Mouse (Mus musculus) forebrain, embryonic 14.5 days (tissue): ENCODE results near the gene Iffo1. TPM values are rescaled to one million over a fixed set of nuclear protein-coding genes. Genes with fewer than 3 reads are reported as not detected.

Source experiments
- ATAC-seq: fragments of 200-750 bp; cut with Nextera tagmentation; 2 replicates; pipeline ENCODE4 v1.8.0; 2017; ENCODE audit warnings: mild to moderate bottlenecking, moderate library complexity
- DNase-seq: peaks from one replicate; pipeline ENCODE4 v3.0.0-alpha.2; 2015; ENCODE audit warnings: low spot score
- H3K27ac ChIP-seq: fragments of 300-500 bp; sonication (generic); 2 replicates; pipeline ENCODE4 v1.5.1; 2014; ENCODE audit warnings: low read depth, mild to moderate bottlenecking, control low read depth, low read length, moderate library complexity
- H3K27me3 ChIP-seq: fragments of 300-500 bp; sonication (generic); replicated peaks from 2 replicates; pipeline ENCODE4 v1.6.1; 2014; ENCODE audit warnings: low read length, control low read depth, mixed read lengths; ENCODE audit not compliant: control insufficient read depth, insufficient read depth
- H3K36me3 ChIP-seq: fragments of 300-500 bp; sonication (generic); 2 replicates; pipeline ENCODE4 v1.6.1; 2014; ENCODE audit warnings: low read length, control low read depth; ENCODE audit not compliant: control insufficient read depth, insufficient read depth
- H3K4me1 ChIP-seq: fragments of 300-500 bp; sonication (generic); 2 replicates; pipeline ENCODE4 v1.6.1; 2014; ENCODE audit warnings: antibody characterized with exemption, low read length, control low read depth; ENCODE audit not compliant: control insufficient read depth, insufficient read depth
- H3K4me2 ChIP-seq: fragments of 300-500 bp; sonication (generic); 2 replicates; pipeline ENCODE4 v1.6.1; 2014; ENCODE audit warnings: mild to moderate bottlenecking, control low read depth, low read length
- H3K4me3 ChIP-seq: fragments of 300-500 bp; sonication (generic); 2 replicates; pipeline ENCODE4 v1.5.1; 2014; ENCODE audit warnings: low read depth, low read length, control low read depth
- H3K9ac ChIP-seq: fragments of 300-500 bp; sonication (generic); 2 replicates; pipeline ENCODE4 v1.6.1; 2014; ENCODE audit warnings: mild to moderate bottlenecking, low read length, control low read depth, moderate library complexity
- H3K9me3 ChIP-seq: fragments of 300-500 bp; sonication (generic); replicated peaks from 2 replicates; pipeline ENCODE4 v1.6.1; 2016; ENCODE audit warnings: low read length, control low read depth, mixed read lengths; ENCODE audit not compliant: control insufficient read depth
- whole genome bisulfite sequencing: fragments of 180-500 bp; shearing (Covaris S2); extraction: QIAGEN DNeasy Blood & Tissue Kit; methylation state at CpG from one replicate; pipeline ENCODE4 v1.1.7; 2014; 5-methylcytosine and 5-hydroxymethylcytosine counted together
- polyA plus RNA-seq: library from polyadenylated mRNA; unstranded; fragments of >200 nt; fragmentation: Nextera tagmentation; extraction: Ambion mirVana; gene quantifications from 2 replicates; pipeline ENCODE4 v1.2.1, GENCODE M21; 2014

Gene Iffo1
- polyA plus RNA-seq, 1 experiment from 2014 or later, result 10.8 TPM

DNA sequence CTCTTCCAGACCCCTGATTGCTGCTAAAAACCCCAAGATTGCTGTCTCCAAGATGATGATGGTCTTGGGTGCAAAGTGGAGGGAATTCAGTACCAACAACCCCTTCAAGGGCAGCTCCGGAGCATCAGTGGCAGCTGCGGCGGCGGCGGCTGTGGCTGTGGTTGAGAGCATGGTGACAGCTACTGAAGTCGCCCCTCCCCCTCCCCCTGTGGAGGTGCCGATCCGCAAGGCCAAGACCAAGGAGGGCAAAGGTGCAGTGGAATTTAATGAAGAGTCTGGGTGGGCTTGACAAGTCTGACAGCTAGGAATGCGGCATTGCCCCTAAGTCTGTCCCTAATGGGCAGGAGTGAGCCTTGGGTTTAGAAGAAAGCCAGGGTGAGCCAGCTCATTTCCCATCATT, 43.6 kb upstream of the Iffo1 start:
- H3K27ac ChIP-seq, result no peak overlapping the region
- H3K9me3 ChIP-seq, result no peaks in the 10 kb centered on the region
- WGBS, result 82% methylated on average over 9 of the region's 9 CpGs
- H3K9ac ChIP-seq, result no peak overlapping the region
- ATAC-seq (no peak), DNase-seq (no peak)
- peaks cover 87% of the 10 kb centered on the region for H3K36me3 ChIP-seq
- no peak overlapping the region for H3K4me3 ChIP-seq
- peaks cover 27% of the 10 kb centered on the region for H3K4me1 ChIP-seq
- H3K4me2 ChIP-seq, result no peak overlapping the region
- no peaks in the 10 kb centered on the region for H3K27me3 ChIP-seq

DNA sequence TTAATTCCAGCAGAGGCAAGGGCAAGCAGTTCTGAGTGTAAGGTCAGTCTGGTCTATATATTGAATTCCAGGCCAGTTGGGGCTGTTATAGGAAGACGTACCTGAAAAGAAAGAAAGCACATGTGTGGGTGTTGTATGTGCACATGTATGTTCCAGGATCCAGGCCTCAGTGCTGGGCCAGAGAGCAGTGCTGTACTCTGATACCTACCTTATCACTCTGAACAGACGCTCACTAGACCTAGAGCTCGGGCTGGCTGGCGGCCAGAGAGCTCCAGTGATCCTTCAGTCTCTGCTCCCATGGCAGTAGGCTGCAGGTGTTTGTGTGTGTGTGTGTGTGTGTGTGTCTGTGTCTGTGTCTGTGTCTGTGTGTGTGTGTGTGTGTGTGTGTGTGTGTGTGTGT, 40.8 kb upstream of the Iffo1 start:
- Histone ChIP-seq H3K4me3 (no peak overlapping the region), H3K27ac (no peak overlapping the region), H3K4me1 (peaks cover 9% of the 10 kb centered on the region), H3K36me3 (peaks cover 99% of the 10 kb centered on the region), H3K9me3 (0 out of 2 replicates have a peak, but pooled peaks cover 4% of the 10 kb centered on the region), H3K9ac (no peak overlapping the region), H3K27me3 (no peaks in the 10 kb centered on the region), H3K4me2 (no peak overlapping the region)
- 90% methylated on average over 4 of the region's 4 CpGs for WGBS
- no peak for DNase-seq
- ATAC-seq, result no peak

DNA sequence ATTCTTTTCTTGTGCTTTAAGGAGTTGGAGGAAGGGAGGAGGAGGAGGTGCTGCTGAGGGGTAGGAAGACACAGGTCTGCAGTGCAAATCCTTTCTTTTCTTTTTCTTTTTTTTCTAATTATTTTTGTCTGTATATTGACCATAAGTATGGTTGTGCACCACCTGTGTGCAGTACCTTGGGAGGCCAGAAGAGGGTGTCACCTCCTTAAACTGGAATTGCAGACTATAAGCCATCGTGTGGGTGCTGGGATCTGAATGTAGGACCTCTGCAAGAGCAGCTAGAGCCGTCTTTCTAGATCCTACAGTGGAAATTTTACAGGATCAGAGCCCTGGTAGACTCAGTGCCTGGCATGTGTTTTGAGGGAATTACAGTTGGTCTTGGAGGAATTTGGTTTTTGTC, 37.3 kb upstream of the Iffo1 start:
- no peaks in the 10 kb centered on the region for H3K4me1 ChIP-seq
- H3K9ac ChIP-seq, result no peak overlapping the region
- H3K4me2 ChIP-seq, result no peak overlapping the region
- H3K27me3 ChIP-seq, result no peaks in the 10 kb centered on the region
- ATAC-seq (no peak), DNase-seq (no peak)
- H3K4me3 ChIP-seq, result no peak overlapping the region
- H3K36me3 ChIP-seq, result peaks cover 99% of the 10 kb centered on the region
- WGBS, result 95% methylated on average over 2 of the region's 2 CpGs
- 0 out of 2 replicates have a peak, but pooled peaks cover 4% of the 10 kb centered on the region for H3K9me3 ChIP-seq
- H3K27ac ChIP-seq, result no peak overlapping the region

DNA sequence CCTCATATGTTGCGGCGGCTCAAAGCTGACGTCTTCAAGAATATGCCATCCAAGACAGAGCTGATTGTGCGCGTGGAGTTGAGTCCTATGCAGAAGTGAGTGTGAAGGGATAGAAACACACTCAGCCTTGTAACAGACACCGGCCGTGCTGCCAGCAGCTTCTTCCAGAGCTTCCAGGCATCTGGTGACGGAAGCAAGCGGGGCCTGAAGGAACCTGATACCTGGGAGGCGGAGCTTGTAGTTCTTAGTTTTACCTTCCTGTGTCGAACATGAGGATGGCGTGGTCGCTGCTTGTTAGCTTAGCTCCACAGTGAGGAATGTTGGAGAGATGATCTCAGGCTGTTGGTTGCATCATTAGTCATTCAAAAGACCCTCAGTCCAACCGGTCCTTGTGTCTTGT, 35.7 kb upstream of the Iffo1 start:
- WGBS, result 90% methylated on average over 14 of the region's 14 CpGs
- Histone ChIP-seq H3K36me3 (peaks cover 100% of the 10 kb centered on the region), H3K27me3 (no peaks in the 10 kb centered on the region), H3K27ac (no peak overlapping the region), H3K4me3 (no peak overlapping the region), H3K9me3 (0 out of 2 replicates have a peak, but pooled peaks cover 4% of the 10 kb centered on the region), H3K4me2 (no peak overlapping the region), H3K4me1 (no peaks in the 10 kb centered on the region), H3K9ac (no peak overlapping the region)
- ATAC-seq (no peak), DNase-seq (no peak)

DNA sequence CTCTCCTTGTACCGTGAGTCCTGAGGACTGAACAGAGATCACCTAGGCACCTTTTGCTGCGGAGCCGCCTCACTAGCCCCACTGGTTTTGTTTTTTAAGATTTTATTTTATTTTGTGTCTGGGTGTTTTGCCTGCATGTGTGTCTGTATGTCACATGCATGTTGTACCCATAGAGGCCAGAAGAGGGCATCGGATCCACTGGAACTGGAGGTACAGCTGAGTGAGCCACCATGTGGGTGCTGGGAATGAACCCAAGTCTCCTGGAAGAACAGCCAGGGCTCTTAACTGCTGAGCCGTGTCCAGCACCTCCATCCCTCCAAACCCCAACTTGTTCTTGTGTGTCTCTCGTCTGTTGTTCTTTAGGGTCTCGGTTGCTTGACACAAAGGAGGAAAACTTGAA, 34.1 kb upstream of the Iffo1 start:
- no peak overlapping the region for H3K9ac ChIP-seq
- 89% methylated on average over 7 of the region's 7 CpGs for WGBS
- ATAC-seq, result peak; percentile 50; the same call in 1 of the 2 replicates
- H3K4me2 ChIP-seq, result no peak overlapping the region
- H3K4me1 ChIP-seq, result no peaks in the 10 kb centered on the region
- H3K27ac ChIP-seq, result no peak overlapping the region
- H3K36me3 ChIP-seq, result peaks cover 98% of the 10 kb centered on the region
- peak; percentile 67 for DNase-seq
- no peak overlapping the region for H3K4me3 ChIP-seq
- H3K9me3 ChIP-seq, result 0 out of 2 replicates have a peak, but pooled peaks cover 4% of the 10 kb centered on the region
- H3K27me3 ChIP-seq, result no peaks in the 10 kb centered on the region

DNA sequence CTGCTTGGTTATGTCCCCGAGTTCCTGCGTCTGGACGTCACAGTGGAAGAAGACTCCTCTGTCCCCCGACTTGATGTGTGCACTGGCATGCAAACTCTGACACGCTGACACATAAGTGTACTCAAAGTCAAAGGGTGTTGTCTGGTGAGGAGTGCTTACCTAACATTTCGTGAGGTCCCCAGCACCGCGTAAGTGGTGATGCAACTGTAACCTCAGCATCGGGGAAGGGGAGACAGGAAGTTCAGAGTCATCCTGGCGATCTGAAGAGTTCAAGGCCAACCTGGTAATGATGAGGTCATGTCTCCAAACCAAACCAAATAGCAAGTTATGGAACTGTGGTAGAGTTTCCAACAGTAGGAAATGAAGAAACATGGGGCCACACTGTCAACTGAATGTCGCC, 32.5 kb upstream of the Iffo1 start:
- Histone ChIP-seq H3K9ac (no peak overlapping the region), H3K36me3 (peaks cover 98% of the 10 kb centered on the region), H3K4me3 (no peak overlapping the region), H3K4me1 (no peaks in the 10 kb centered on the region), H3K27me3 (no peaks in the 10 kb centered on the region), H3K27ac (no peak overlapping the region), H3K4me2 (no peak overlapping the region), H3K9me3 (no peaks in the 10 kb centered on the region)
- WGBS, result 93% methylated on average over 11 of the region's 11 CpGs
- ATAC-seq, result no peak
- DNase-seq, result no peak

DNA sequence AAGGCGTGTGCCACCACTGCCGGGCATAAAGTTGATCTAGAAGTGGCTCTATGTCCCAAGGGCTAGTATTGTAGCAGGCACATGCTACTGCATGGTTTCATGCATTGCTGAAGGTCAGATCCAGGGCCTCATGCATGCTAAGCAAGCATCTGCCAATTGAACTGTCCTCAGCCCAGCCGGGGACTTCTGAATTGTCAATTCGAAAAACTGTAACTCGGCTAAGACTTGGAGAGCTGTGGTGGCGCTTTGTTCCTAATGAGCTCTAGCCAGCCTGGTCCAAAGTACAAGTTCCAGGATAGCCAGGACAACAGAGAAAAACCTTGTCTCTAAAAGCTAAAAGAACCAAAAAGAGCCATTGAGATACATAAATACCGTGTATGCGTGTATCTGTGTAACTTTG, 25.7 kb upstream of the Iffo1 start:
- no peaks in the 10 kb centered on the region for H3K27me3 ChIP-seq
- WGBS, result 92% methylated on average over 8 of the region's 8 CpGs
- H3K9me3 ChIP-seq, result no peaks in the 10 kb centered on the region
- H3K4me1 ChIP-seq, result no peaks in the 10 kb centered on the region
- H3K9ac ChIP-seq, result no peak overlapping the region
- peaks cover 96% of the 10 kb centered on the region for H3K36me3 ChIP-seq
- no peak overlapping the region for H3K4me3 ChIP-seq
- no peak for ATAC-seq
- no peak for DNase-seq
- H3K27ac ChIP-seq, result no peak overlapping the region
- H3K4me2 ChIP-seq, result no peak overlapping the region

DNA sequence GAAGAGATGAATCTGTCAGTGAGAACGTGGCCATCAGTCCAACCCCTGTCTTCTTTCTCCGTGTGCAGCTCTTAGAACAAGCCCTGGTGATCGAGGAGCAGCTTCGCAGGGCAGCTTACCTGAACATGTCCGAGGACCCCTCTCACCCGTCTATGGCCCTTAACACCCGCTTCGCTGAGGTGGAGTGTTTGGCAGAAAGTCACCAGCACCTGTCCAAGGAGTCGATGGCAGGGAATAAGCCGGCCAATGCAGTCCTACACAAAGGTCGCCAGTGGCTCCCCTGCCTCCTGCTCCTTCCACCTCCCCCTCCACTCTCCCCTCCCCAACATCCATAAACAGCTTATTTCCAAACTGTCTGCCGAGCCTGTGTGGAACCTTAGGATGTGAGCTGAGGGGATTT, 16.3 kb upstream of the Iffo1 start:
- WGBS, result 92% methylated on average over 12 of the region's 12 CpGs
- peaks cover 7% of the 10 kb centered on the region for H3K4me1 ChIP-seq
- ATAC-seq, result no peak
- H3K4me3 ChIP-seq, result no peak overlapping the region
- peaks cover 76% of the 10 kb centered on the region for H3K36me3 ChIP-seq
- no peak for DNase-seq
- H3K27me3 ChIP-seq, result no peaks in the 10 kb centered on the region
- H3K9ac ChIP-seq, result no peak overlapping the region
- no peak overlapping the region for H3K27ac ChIP-seq
- no peak overlapping the region for H3K4me2 ChIP-seq
- H3K9me3 ChIP-seq, result no peaks in the 10 kb centered on the region

DNA sequence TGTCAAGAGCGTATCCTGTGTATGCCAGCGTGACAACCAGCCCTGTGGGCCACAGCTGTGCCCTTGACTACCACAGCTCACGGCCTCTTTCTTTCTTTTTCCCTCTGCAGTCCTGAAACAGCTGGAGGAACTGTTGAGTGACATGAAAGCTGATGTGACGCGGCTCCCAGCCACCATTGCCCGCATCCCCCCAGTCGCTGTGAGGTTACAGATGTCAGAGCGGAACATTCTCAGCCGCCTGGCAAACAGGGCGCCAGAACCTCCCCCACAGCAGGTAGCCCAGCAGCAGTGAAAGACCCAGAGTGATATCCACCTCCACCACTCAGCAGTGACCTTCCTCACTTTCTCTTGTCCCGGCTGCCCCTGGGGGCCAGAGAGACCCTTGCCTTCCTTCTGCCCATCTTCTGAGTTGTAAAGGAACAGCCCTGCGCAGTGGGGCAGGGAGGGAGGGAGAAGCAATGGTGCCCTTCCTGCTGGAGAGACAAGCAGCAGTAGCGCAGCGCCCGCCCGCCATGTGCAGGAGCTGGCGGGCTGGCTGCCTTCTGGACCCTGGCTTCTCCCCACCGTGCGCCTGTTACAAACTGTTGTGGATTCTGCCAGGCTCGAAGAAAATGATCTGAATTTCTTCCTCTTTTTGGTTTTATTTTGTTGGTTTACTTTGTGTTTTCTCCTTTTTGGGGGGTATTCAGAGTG, 15.2 kb upstream of the Iffo1 start:
- Histone ChIP-seq H3K36me3 (peaks cover 76% of the 10 kb centered on the region), H3K4me2 (no peak overlapping the region), H3K27me3 (no peaks in the 10 kb centered on the region), H3K9ac (no peak overlapping the region), H3K27ac (no peak overlapping the region), H3K4me1 (peaks cover 7% of the 10 kb centered on the region), H3K9me3 (no peaks in the 10 kb centered on the region), H3K4me3 (no peak overlapping the region)
- WGBS, result 90% methylated on average over 20 of the region's 20 CpGs
- DNase-seq, result no peak
- ATAC-seq, result no peak
